Comparison of ENCODE assay signal across 9 mouse cellular contexts in genomic region chr4:86555035-86555707, GRCm38 (mm10). TPM values are rescaled to one million over a fixed set of nuclear protein-coding genes. Genes with fewer than 3 reads are reported as not detected.
A peak's percentile ranks its signal among the peaks of the same experiment; 100 is the strongest.
DNase-seq lines count a peak whose midpoint lies in the region; ATAC-seq lines count a peak whose summit lies in the region.
"Had no signal": no experiment of that assay in that cellular context is flagged by ENCODE, and none has a peak within 500 bp of the region (broad histone marks: within the 10 kb centered on the region; RNA-seq: fewer than 3 reads in every experiment).

No protein-coding gene starts in this region.

- WGBS in neural tube, embryonic 13.5 days = 24% methylated on average over 6 of the region's 6 CpGs

- no peak overlapping the region for H3K9ac ChIP-seq in neural tube, embryonic 13.5 days
- H3K9ac ChIP-seq: embryonic facial prominence, embryonic 13.5 days had no signal

- DNase-seq in heart, postnatal 10 days = peak; percentile 28 to 60
- no peak for DNase-seq in heart, adult 9 months (ENCODE audit: low spot score in 2 of 2)
- peak; percentile 71 for DNase-seq in CD4-positive, CD25-positive, alpha-beta regulatory T cell, adult 2 months (ENCODE audit: low read depth, low spot score)
- peak; percentile 83 for DNase-seq in brain, adult 2 months (ENCODE audit: low read depth, low spot score)
- no peak for DNase-seq in urinary bladder, adult 18-20 months (ENCODE audit: low spot score in 2 of 2)
- DNase-seq in layer of hippocampus, adult 9-11 months = no peak

- H3K36me3 ChIP-seq in neural tube, embryonic 13.5 days = no peaks in the 10 kb centered on the region
- H3K36me3 ChIP-seq: embryonic facial prominence, embryonic 13.5 days had no signal

- no peaks in the 10 kb centered on the region for H3K9me3 ChIP-seq in neural tube, embryonic 13.5 days
- H3K9me3 ChIP-seq: embryonic facial prominence, embryonic 13.5 days had no signal

- no peaks in the 10 kb centered on the region for H3K27me3 ChIP-seq in neural tube, embryonic 13.5 days

- no peak overlapping the region for H3K4me2 ChIP-seq in neural tube, embryonic 13.5 days
- H3K4me2 ChIP-seq: embryonic facial prominence, embryonic 13.5 days had no signal

- no peaks in the 10 kb centered on the region for H3K4me1 ChIP-seq in neural tube, embryonic 13.5 days (replicated peaks)

- ATAC-seq in inflammation-experienced regulatory T-cells, adult 6 months = peak; percentile 75
- ATAC-seq in neural tube, embryonic 13.5 days (ENCODE audit: low read depth) = peak; percentile 59

- H3K4me3 ChIP-seq in neural tube, embryonic 13.5 days = no peak overlapping the region
- H3K4me3 ChIP-seq: embryonic facial prominence, embryonic 13.5 days had no signal

- H3K27ac ChIP-seq in neural tube, embryonic 13.5 days (replicated peaks) = no peak overlapping the region
- H3K27ac ChIP-seq: embryonic facial prominence, embryonic 13.5 days had no signal

- intact Hi-C loops in heart, postnatal 10 days (cut with DNase I) = loop anchor here (5.0 to 10.0 kb wide), 2 partner anchors 618 to 1160 kb away; no protein-coding TSS in a partner anchor

RNA-seq across cellular contexts. Expression of gene Saxo1, which starts 3.0 kb away (rescaled TPM):
- not detected for total RNA-seq in heart, postnatal 10 days (2021)
- not detected for polyA plus RNA-seq in inflammation-experienced regulatory T-cells, adult 6 months (2017; shearing (Covaris generic))
- not detected in 2 replicates for polyA plus RNA-seq in neural tube, embryonic 13.5 days (2015; fragmentation: Nextera tagmentation; extraction: Ambion mirVana)

RNA-seq across cellular contexts. Expression of gene Rraga, which starts 20.3 kb away (rescaled TPM):
- total RNA-seq in heart, postnatal 10 days (2021) = 10 to 100 TPM; 69.6 to 75.1 TPM
- 10 to 100 TPM; 25.1 to 61.8 (median 27.9) TPM for polyA plus RNA-seq in inflammation-experienced regulatory T-cells, adult 6 months (2017; shearing (Covaris generic))
- 108 and 113 TPM in 2 replicates for polyA plus RNA-seq in neural tube, embryonic 13.5 days (2015; fragmentation: Nextera tagmentation; extraction: Ambion mirVana)

RNA-seq across cellular contexts. Expression of gene Haus6, which starts 56.7 kb away (rescaled TPM):
- 10 to 100 TPM in 1 of 2 experiments, 1 to 10 TPM in 1; 8.1 to 10.6 TPM for total RNA-seq in heart, postnatal 10 days (2021)
- 10 to 100 TPM; 12.1 to 26.0 (median 13.4) TPM for polyA plus RNA-seq in inflammation-experienced regulatory T-cells, adult 6 months (2017; shearing (Covaris generic))
- 7.8 and 8.4 TPM in 2 replicates for polyA plus RNA-seq in neural tube, embryonic 13.5 days (2015; fragmentation: Nextera tagmentation; extraction: Ambion mirVana)

Comparison
In these comparisons a context has a peak if more than half of its experiments do, and no peak if none do; other contexts are left out.
1. DNase-seq: peak in heart, postnatal 10 days (2 of 2), CD4-positive, CD25-positive, alpha-beta regulatory T cell, adult 2 months (single experiment) and brain, adult 2 months (single experiment); none in heart, adult 9 months (0 of 2), urinary bladder, adult 18-20 months (0 of 2) and layer of hippocampus, adult 9-11 months (single experiment).